Mouse (Mus musculus): ENCODE measurements around the gene Gm20852. TPM values are rescaled to one million over a fixed set of nuclear protein-coding genes. Genes with fewer than 3 reads are reported as not detected.
"Not testable (repeated sequence)": the region's sequence is repeated elsewhere in the genome, so short reads cannot be mapped to it uniquely, and the experiment has no call there.

The Gm20852 gene
- polyA plus RNA-seq (2015; fragmentation: Nextera tagmentation; extraction: Ambion mirVana): not detected in 2 replicates

GRCm38 (mm10) chrY:66742023-66742422 lies at the start of gene Gm20852:
Gene Gm20852 (minus strand): TSS chrY:66742123.
- not testable (repeated sequence) for H3K27me3 ChIP-seq (replicated peaks; ENCODE audit: control insufficient read depth, insufficient read depth, low read length); H3K4me3 ChIP-seq (replicated peaks; ENCODE audit: low read length); H3K36me3 ChIP-seq (ENCODE audit: control insufficient read depth, insufficient read depth); H3K27ac ChIP-seq (ENCODE audit: low read length); H3K9ac ChIP-seq (replicated peaks; ENCODE audit: low read depth, low read length); ATAC-seq; H3K4me1 ChIP-seq (replicated peaks; ENCODE audit: control insufficient read depth, insufficient read depth, low read length); H3K9me3 ChIP-seq (ENCODE audit: control insufficient read depth, low read length); H3K4me2 ChIP-seq (ENCODE audit: low read length)
- WGBS: no CpG with 5 or more reads among the region's 4 CpGs

All from forebrain, embryonic 16.5 days (tissue).